17 mouse cellular contexts compared by ENCODE assay signal in the genomic region with DNA sequence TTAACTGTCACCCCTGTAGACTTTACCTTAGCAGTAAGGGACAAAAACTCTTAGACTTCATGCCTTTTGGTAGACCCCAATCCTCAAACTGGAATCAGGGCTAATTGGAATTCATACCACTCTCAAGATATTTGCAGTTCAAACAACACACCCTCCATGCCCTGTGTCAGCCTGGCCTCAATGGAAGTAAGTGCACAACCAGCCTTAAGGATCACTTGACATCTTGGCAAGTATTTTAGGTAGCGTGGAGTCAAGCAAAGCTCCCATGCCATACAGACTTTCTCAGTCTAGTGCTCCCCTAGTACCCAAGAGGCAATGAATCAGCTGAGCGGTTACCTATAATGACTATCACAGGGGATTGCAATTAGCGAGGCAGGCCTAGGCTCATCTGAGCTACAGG. TPM values are rescaled to one million over a fixed set of nuclear protein-coding genes. Genes with fewer than 3 reads are reported as not detected.
DNase-seq lines count a peak whose midpoint lies in the region; ATAC-seq lines count a peak whose summit lies in the region.
"Had no signal": no experiment of that assay in that cellular context is flagged by ENCODE, and none has a peak within 500 bp of the region (broad histone marks: within the 10 kb centered on the region; RNA-seq: fewer than 3 reads in every experiment).

No protein-coding gene starts in this region.

- H3K9ac ChIP-seq in forebrain, embryonic 15.5 days (replicated peaks): 0 out of 2 replicates have a peak overlapping the region, but pooled peaks have one; percentile 24
- H3K9ac ChIP-seq in forebrain, embryonic 16.5 days (replicated peaks; ENCODE audit: low read depth, low read length): no peak overlapping the region
- H3K9ac ChIP-seq in embryonic facial prominence, embryonic 15.5 days: no peak overlapping the region
- H3K9ac ChIP-seq: liver, embryonic 14.5 days had no signal

- 56% methylated on average over 3 of the region's 3 CpGs for WGBS in forebrain, embryonic 15.5 days
- WGBS in forebrain, embryonic 16.5 days: 63% methylated on average over 3 of the region's 3 CpGs
- WGBS in embryonic facial prominence, embryonic 15.5 days: 69% methylated on average over 3 of the region's 3 CpGs

- H3K9me3 ChIP-seq in forebrain, embryonic 15.5 days: no peaks in the 10 kb centered on the region
- no peaks in the 10 kb centered on the region for H3K9me3 ChIP-seq in forebrain, embryonic 16.5 days (ENCODE audit: control insufficient read depth, low read length)
- H3K9me3 ChIP-seq in embryonic facial prominence, embryonic 15.5 days (replicated peaks): no peaks in the 10 kb centered on the region

- no peak overlapping the region; the same call in 1 of the 2 replicates for H3K27ac ChIP-seq in forebrain, embryonic 15.5 days (replicated peaks)
- no peak overlapping the region for H3K27ac ChIP-seq in forebrain, embryonic 16.5 days (ENCODE audit: low read length)
- H3K27ac ChIP-seq in embryonic facial prominence, embryonic 15.5 days (replicated peaks): 0 out of 2 replicates have a peak overlapping the region, but pooled peaks have one; percentile 39
- H3K27ac ChIP-seq: kidney, postnatal 0 days; liver, embryonic 14.5 days had no signal

- ATAC-seq in forebrain, embryonic 15.5 days (replicated peaks): no peak
- no peak for ATAC-seq in forebrain, embryonic 16.5 days
- ATAC-seq in embryonic facial prominence, embryonic 15.5 days (ENCODE audit: insufficient number of reproducible peaks, low FRiP score, low TSS enrichment, low read depth): no peak
- ATAC-seq in frontal cortex, adult (ENCODE audit: low TSS enrichment): no peak

- peaks cover 11% of the 10 kb centered on the region for H3K36me3 ChIP-seq in forebrain, embryonic 15.5 days
- peaks cover 5% of the 10 kb centered on the region; the same call in 1 of the 2 replicates for H3K36me3 ChIP-seq in forebrain, embryonic 16.5 days (ENCODE audit: control insufficient read depth, insufficient read depth)
- H3K36me3 ChIP-seq in embryonic facial prominence, embryonic 15.5 days: peaks cover 14% of the 10 kb centered on the region; the same call in 1 of the 2 replicates

- H3K4me2 ChIP-seq in forebrain, embryonic 15.5 days (replicated peaks): no peak overlapping the region
- H3K4me2 ChIP-seq in forebrain, embryonic 16.5 days (ENCODE audit: low read length): no peak overlapping the region
- H3K4me2 ChIP-seq in embryonic facial prominence, embryonic 15.5 days (replicated peaks): no peak overlapping the region

- peak; percentile 43 to 63 for DNase-seq in lung, adult 18-20 months
- no peak for DNase-seq in lung, postnatal 14 days
- DNase-seq in lung, postnatal 25 days (ENCODE audit: low spot score): peak; percentile 64
- DNase-seq in adrenal gland, postnatal 36 days: no peak
- DNase-seq: cerebellum, adult 9-11 months; gastrocnemius, postnatal 36 days; heart, postnatal 4 days; thymus, postnatal 36 days had no signal

- peaks cover 35% of the 10 kb centered on the region for H3K4me1 ChIP-seq in forebrain, embryonic 15.5 days
- H3K4me1 ChIP-seq in forebrain, embryonic 16.5 days (replicated peaks; ENCODE audit: control insufficient read depth, insufficient read depth, low read length): peaks cover 31% of the 10 kb centered on the region
- peaks cover 27% of the 10 kb centered on the region for H3K4me1 ChIP-seq in embryonic facial prominence, embryonic 15.5 days

- H3K27me3 ChIP-seq in forebrain, embryonic 15.5 days: no peaks in the 10 kb centered on the region
- no peaks in the 10 kb centered on the region for H3K27me3 ChIP-seq in forebrain, embryonic 16.5 days (replicated peaks; ENCODE audit: control insufficient read depth, insufficient read depth, low read length)
- H3K27me3 ChIP-seq in embryonic facial prominence, embryonic 15.5 days: no peaks in the 10 kb centered on the region

- no peak overlapping the region for H3K4me3 ChIP-seq in forebrain, embryonic 15.5 days
- H3K4me3 ChIP-seq in forebrain, embryonic 16.5 days (replicated peaks; ENCODE audit: low read length): no peak overlapping the region
- H3K4me3 ChIP-seq in embryonic facial prominence, embryonic 15.5 days (replicated peaks): no peak overlapping the region

RNA-seq across cellular contexts. Expression of a gene that starts 3.4 kb away (rescaled TPM):
- 1,138 and 1,204 TPM in 2 replicates for polyA plus RNA-seq in forebrain, embryonic 15.5 days (2015; fragmentation: Nextera tagmentation; extraction: Ambion mirVana)
- 1,178 and 1,185 TPM in 2 replicates for polyA plus RNA-seq in forebrain, embryonic 16.5 days (2015; fragmentation: Nextera tagmentation; extraction: Ambion mirVana)
- 1,427 and 1,514 TPM in 2 replicates for polyA plus RNA-seq in embryonic facial prominence, embryonic 15.5 days (2015; fragmentation: Nextera tagmentation; extraction: Ambion mirVana)
- 100 to 1,000 TPM; 252 to 276 TPM for total RNA-seq in adrenal gland, postnatal 36 days (2021)

RNA-seq across cellular contexts. Expression of a gene that starts 13.0 kb away (rescaled TPM):
- polyA plus RNA-seq in forebrain, embryonic 15.5 days (2015; fragmentation: Nextera tagmentation; extraction: Ambion mirVana): 43.2 and 45.2 TPM in 2 replicates
- 43.0 and 54.9 TPM in 2 replicates for polyA plus RNA-seq in forebrain, embryonic 16.5 days (2015; fragmentation: Nextera tagmentation; extraction: Ambion mirVana)
- polyA plus RNA-seq in embryonic facial prominence, embryonic 15.5 days (2015; fragmentation: Nextera tagmentation; extraction: Ambion mirVana): 21.7 and 22.0 TPM in 2 replicates
- 10 to 100 TPM; 14.0 to 15.5 TPM for total RNA-seq in adrenal gland, postnatal 36 days (2021)

RNA-seq across cellular contexts. Expression of a gene that starts 22.4 kb away (rescaled TPM):
- polyA plus RNA-seq in forebrain, embryonic 15.5 days (2015; fragmentation: Nextera tagmentation; extraction: Ambion mirVana): not detected in 2 replicates
- not detected in 2 replicates for polyA plus RNA-seq in forebrain, embryonic 16.5 days (2015; fragmentation: Nextera tagmentation; extraction: Ambion mirVana)
- polyA plus RNA-seq in embryonic facial prominence, embryonic 15.5 days (2015; fragmentation: Nextera tagmentation; extraction: Ambion mirVana): not detected in 2 replicates
- total RNA-seq in adrenal gland, postnatal 36 days (2021): not detected
- total RNA-seq: gastrocnemius, postnatal 36 days; heart, postnatal 4 days; layer of hippocampus, postnatal 25 days had no signal
- polyA plus RNA-seq: kidney, postnatal 0 days; neural tube, embryonic 11.5 days; stomach, embryonic 14.5 days had no signal

RNA-seq across cellular contexts. Expression of a gene that starts 22.5 kb away (rescaled TPM):
- polyA plus RNA-seq in forebrain, embryonic 15.5 days (2015; fragmentation: Nextera tagmentation; extraction: Ambion mirVana): 14,933 and 15,115 TPM in 2 replicates
- polyA plus RNA-seq in forebrain, embryonic 16.5 days (2015; fragmentation: Nextera tagmentation; extraction: Ambion mirVana): 16,411 and 16,831 TPM in 2 replicates
- polyA plus RNA-seq in embryonic facial prominence, embryonic 15.5 days (2015; fragmentation: Nextera tagmentation; extraction: Ambion mirVana): 1,473 and 1,543 TPM in 2 replicates
- 100 to 1,000 TPM in 1 of 2 experiments, 10 to 100 TPM in 1; 87.9 to 123 TPM for total RNA-seq in adrenal gland, postnatal 36 days (2021)

RNA-seq across cellular contexts. Expression of a gene that starts 32.7 kb away (rescaled TPM):
- polyA plus RNA-seq in forebrain, embryonic 15.5 days (2015; fragmentation: Nextera tagmentation; extraction: Ambion mirVana): 0.52 and 0.68 TPM in 2 replicates
- 0.65 and 0.66 TPM in 2 replicates for polyA plus RNA-seq in forebrain, embryonic 16.5 days (2015; fragmentation: Nextera tagmentation; extraction: Ambion mirVana)
- polyA plus RNA-seq in embryonic facial prominence, embryonic 15.5 days (2015; fragmentation: Nextera tagmentation; extraction: Ambion mirVana): 1.7 and 2.4 TPM in 2 replicates
- 1 to 10 TPM; 2.2 to 3.0 TPM for total RNA-seq in adrenal gland, postnatal 36 days (2021)

Comparison
In these comparisons a context has a peak if more than half of its experiments do, and no peak if none do; other contexts are left out.
1. DNase-seq: peak in lung, adult 18-20 months (2 of 2) and lung, postnatal 25 days (single experiment); none in lung, postnatal 14 days (single experiment) and adrenal gland, postnatal 36 days (0 of 2).